Mouse (Mus musculus) yolk sac, embryonic 10.5 days (tissue): ENCODE data around the gene Man1c1.

Source experiments
- DNase-seq: peaks from one replicate; pipeline ENCODE4 v3.0.0-alpha.2; 2017; ENCODE audit warnings: low spot score

Man1c1 gene

DNA sequence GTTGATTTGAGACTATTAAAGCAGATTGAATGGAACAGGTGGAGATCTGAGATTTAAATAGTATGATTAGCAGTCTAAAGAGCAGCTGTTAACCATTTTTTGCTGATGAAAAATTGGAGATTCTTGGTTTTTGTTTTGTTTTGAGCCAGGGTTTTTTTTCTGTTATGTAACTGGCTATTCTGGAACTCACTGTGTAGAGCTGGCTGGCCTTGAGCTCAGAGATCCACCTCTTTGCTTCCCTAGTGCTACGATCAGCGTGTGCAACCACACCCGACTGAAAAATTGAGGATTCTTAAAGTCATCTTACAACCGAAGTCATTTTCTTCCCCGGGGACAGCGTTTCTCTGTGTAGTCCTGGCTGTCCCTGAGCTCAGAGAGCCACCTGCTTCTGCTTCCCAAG, 192.4 kb downstream of the Man1c1 start:
- no peak for DNase-seq
